In genomic region chr2:158556750-158557149, GRCm38 (mm10) we compare ENCODE assay signal across 14 mouse cellular contexts. TPM values are rescaled to one million over a fixed set of nuclear protein-coding genes. Genes with fewer than 3 reads are reported as not detected.
DNase-seq lines count a peak whose midpoint lies in the region; ATAC-seq and TF ChIP-seq lines count a peak whose summit lies in the region.
"Had no signal": no experiment of that assay in that cellular context is flagged by ENCODE, and none has a peak within 500 bp of the region (broad histone marks: within the 10 kb centered on the region; RNA-seq: fewer than 3 reads in every experiment).

No protein-coding gene starts in this region.

- no peak for TF ChIP-seq CTCF in stomach, postnatal 0 days (IDR thresholded peaks at IDR 0.05; ENCODE audit: low read depth)

- H3K4me1 ChIP-seq in forebrain, embryonic 10.5 days, result peaks cover 49% of the 10 kb centered on the region
- H3K4me1 ChIP-seq in hindbrain, embryonic 15.5 days (replicated peaks), result peaks cover 54% of the 10 kb centered on the region
- no peaks in the 10 kb centered on the region for H3K4me1 ChIP-seq in stomach, postnatal 0 days (replicated peaks; ENCODE audit: control insufficient read depth, insufficient read depth)

- DNase-seq in right cerebral cortex, postnatal 10 days (ENCODE audit: low spot score in 2 of 2), result peak; percentile 76 to 78
- no peak for DNase-seq in right cerebral cortex, adult 2 months (ENCODE audit: low spot score in 2 of 2)
- no peak for DNase-seq in forebrain, embryonic 10.5 days (ENCODE audit: extremely low spot score, low spot score)
- no peak for DNase-seq in stomach, postnatal 0 days (ENCODE audit: low spot score)
- no peak for DNase-seq in thymus, postnatal 4 days
- DNase-seq in adrenal gland, adult 2 months, result no peak

- peak overlapping the region; percentile 58 for H3K4me2 ChIP-seq in hindbrain, embryonic 15.5 days
- H3K4me2 ChIP-seq in stomach, postnatal 0 days (replicated peaks; ENCODE audit: low read depth), result no peak overlapping the region

- H3K9ac ChIP-seq in hindbrain, embryonic 15.5 days, result no peak overlapping the region
- H3K9ac ChIP-seq in stomach, postnatal 0 days (ENCODE audit: low read length), result no peak overlapping the region
- H3K9ac ChIP-seq: liver, embryonic 13.5 days had no signal

- no peaks in the 10 kb centered on the region for H3K36me3 ChIP-seq in forebrain, embryonic 10.5 days (replicated peaks)
- H3K36me3 ChIP-seq in hindbrain, embryonic 15.5 days, result no peaks in the 10 kb centered on the region
- H3K36me3 ChIP-seq in stomach, postnatal 0 days (ENCODE audit: control insufficient read depth, insufficient read depth, low read length), result no peaks in the 10 kb centered on the region
- H3K36me3 ChIP-seq: liver, embryonic 13.5 days had no signal

- no peak for ATAC-seq in hindbrain, embryonic 15.5 days (ENCODE audit: low FRiP score, low read depth)
- 0 out of 2 replicates have a peak, but pooled peaks have one; percentile 12 for ATAC-seq in stomach, postnatal 0 days (ENCODE audit: low FRiP score, low TSS enrichment)

- H3K9me3 ChIP-seq in forebrain, embryonic 10.5 days, result no peaks in the 10 kb centered on the region
- no peaks in the 10 kb centered on the region for H3K9me3 ChIP-seq in hindbrain, embryonic 15.5 days
- H3K9me3 ChIP-seq in stomach, postnatal 0 days (ENCODE audit: control insufficient read depth, low read length), result no peaks in the 10 kb centered on the region
- H3K9me3 ChIP-seq: liver, embryonic 13.5 days had no signal

- no peak overlapping the region for H3K27ac ChIP-seq in forebrain, embryonic 10.5 days
- H3K27ac ChIP-seq in hindbrain, embryonic 15.5 days (replicated peaks), result 0 out of 2 replicates have a peak overlapping the region, but pooled peaks have one; percentile 59
- H3K27ac ChIP-seq in stomach, postnatal 0 days (replicated peaks), result no peak overlapping the region
- H3K27ac ChIP-seq: liver, embryonic 13.5 days had no signal

- no peak for TF ChIP-seq EP300 in stomach, postnatal 0 days (optimal IDR thresholded peaks at IDR 0.05)

- H3K4me3 ChIP-seq in forebrain, embryonic 10.5 days, result peak overlapping the region; percentile 45; the same call in 1 of the 2 replicates
- no peak overlapping the region for H3K4me3 ChIP-seq in hindbrain, embryonic 15.5 days
- no peak overlapping the region for H3K4me3 ChIP-seq in stomach, postnatal 0 days (ENCODE audit: low read depth, low read length)

- 7% methylated on average over 5 of the region's 5 CpGs for WGBS in forebrain, embryonic 10.5 days
- WGBS in hindbrain, embryonic 15.5 days, result 3% methylated on average over 5 of the region's 5 CpGs
- WGBS in stomach, postnatal 0 days, result 7% methylated on average over 5 of the region's 5 CpGs

- H3K27me3 ChIP-seq in forebrain, embryonic 10.5 days (ENCODE audit: poor library complexity, severe bottlenecking), result peaks cover 47% of the 10 kb centered on the region
- peaks cover 18% of the 10 kb centered on the region for H3K27me3 ChIP-seq in hindbrain, embryonic 15.5 days
- no peaks in the 10 kb centered on the region for H3K27me3 ChIP-seq in stomach, postnatal 0 days (ENCODE audit: control insufficient read depth, insufficient read depth, low read length)

RNA-seq across cellular contexts. Expression of gene Arhgap40, which starts 44.2 kb away (rescaled TPM):
- polyA plus RNA-seq in forebrain, embryonic 10.5 days (2016; fragmentation: Nextera tagmentation; extraction: Ambion mirVana), result 0.28 and 0.62 TPM in 2 replicates
- polyA plus RNA-seq in hindbrain, embryonic 15.5 days (2015; fragmentation: Nextera tagmentation; extraction: Ambion mirVana), result 0.88 and 0.93 TPM in 2 replicates
- 11.4 and 12.7 TPM in 2 replicates for polyA plus RNA-seq in stomach, postnatal 0 days (2015; fragmentation: Nextera tagmentation; extraction: Ambion mirVana)
- not detected for total RNA-seq in adrenal gland, adult 2 months (2021)
- polyA plus RNA-seq in adrenal gland, adult 2 months (2012; rRNA removed), result not detected in 2 replicates
- total RNA-seq: adrenal gland, postnatal 36 days had no signal
- polyA plus RNA-seq: large intestine, adult 2 months; liver, embryonic 13.5 days; small intestine, adult 2 months had no signal

RNA-seq across cellular contexts. Expression of gene Slc32a1, which starts 53.8 kb away (rescaled TPM):
- 0.14 and 0.47 TPM in 2 replicates for polyA plus RNA-seq in forebrain, embryonic 10.5 days (2016; fragmentation: Nextera tagmentation; extraction: Ambion mirVana)
- 11.6 and 13.2 TPM in 2 replicates for polyA plus RNA-seq in hindbrain, embryonic 15.5 days (2015; fragmentation: Nextera tagmentation; extraction: Ambion mirVana)
- not detected in 2 replicates for polyA plus RNA-seq in stomach, postnatal 0 days (2015; fragmentation: Nextera tagmentation; extraction: Ambion mirVana)
- total RNA-seq in adrenal gland, adult 2 months (2021), result not detected
- not detected in 2 replicates for polyA plus RNA-seq in adrenal gland, adult 2 months (2012; rRNA removed)
- total RNA-seq: adrenal gland, postnatal 36 days had no signal
- polyA plus RNA-seq: heart, embryonic 14.5 days; intestine, embryonic 14.5 days; liver, embryonic 13.5 days; small intestine, adult 2 months had no signal

RNA-seq across cellular contexts. Expression of gene Adig, which starts 54.3 kb away (rescaled TPM):
- polyA plus RNA-seq in forebrain, embryonic 10.5 days (2016; fragmentation: Nextera tagmentation; extraction: Ambion mirVana), result not detected in 2 replicates
- polyA plus RNA-seq in hindbrain, embryonic 15.5 days (2015; fragmentation: Nextera tagmentation; extraction: Ambion mirVana), result not detected in 2 replicates
- polyA plus RNA-seq in stomach, postnatal 0 days (2015; fragmentation: Nextera tagmentation; extraction: Ambion mirVana), result 2.3 and 2.9 TPM in 2 replicates
- 100 to 1,000 TPM in 1 of 2 experiments, 10 to 100 TPM in 1; 87.9 to 143 TPM for total RNA-seq in adrenal gland, adult 2 months (2021)
- polyA plus RNA-seq in adrenal gland, adult 2 months (2012; rRNA removed), result 74.3 and 95.0 TPM in 2 replicates
- total RNA-seq: left cerebral cortex, postnatal 25 days had no signal
- polyA plus RNA-seq: heart, embryonic 14.5 days; intestine, embryonic 14.5 days; liver, embryonic 13.5 days had no signal

Comparison
In these comparisons a context has a peak if more than half of its experiments do, and no peak if none do; other contexts are left out.
1. DNase-seq: peak in right cerebral cortex, postnatal 10 days (2 of 2); none in right cerebral cortex, adult 2 months (0 of 2), forebrain, embryonic 10.5 days (single experiment), stomach, postnatal 0 days (single experiment), thymus, postnatal 4 days (single experiment) and adrenal gland, adult 2 months (single experiment).
2. RNA of gene Adig, which starts 54.3 kb away (polyA plus RNA-seq): 74.3 to 95.0 TPM in adrenal gland, adult 2 months; 2.3 to 2.9 TPM in stomach, postnatal 0 days, not detected in forebrain, embryonic 10.5 days and not detected in hindbrain, embryonic 15.5 days; every median in the first group is over 10 times any median in the second.